Mouse (Mus musculus) kidney, adult 2 months (tissue): Measurements from ENCODE around the gene Tsga10ip.

Experiments used
- CTCF ChIP-seq: fragments of 200-500 bp; conservative IDR thresholded peaks from 2 replicates; pipeline ENCODE4 v1.5.1; 2011; ENCODE audit warnings: low read depth, mild to moderate bottlenecking, control low read depth, low read length, moderate library complexity, mixed read lengths; ENCODE audit not compliant: insufficient read depth, insufficient read length
- POLR2A ChIP-seq: fragments of 200-500 bp; IDR thresholded peaks from one replicate; pipeline ENCODE4 v1.6.1; 2011; ENCODE audit warnings: low read depth, low read length, control low read depth

DNA sequence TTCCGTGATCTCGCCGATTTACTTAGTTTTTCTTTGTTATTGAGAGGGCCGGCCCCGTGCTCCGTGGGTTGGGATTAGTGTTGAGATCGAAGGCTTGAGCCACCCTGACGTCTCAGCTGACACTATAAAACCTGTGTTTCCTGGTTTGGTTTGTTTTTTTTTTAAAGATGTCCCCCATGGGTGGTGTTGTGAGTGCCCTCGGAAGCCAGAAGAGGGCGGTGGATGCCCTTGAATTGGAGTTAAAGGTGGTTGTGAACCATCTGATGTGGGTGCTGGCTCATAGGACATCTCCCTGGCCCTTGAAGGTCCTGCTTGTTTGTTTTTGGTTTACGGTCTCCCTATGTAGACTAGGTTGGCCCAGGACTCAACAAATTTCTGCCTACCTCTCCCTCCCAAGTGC is 34.9 kb downstream of the Tsga10ip start:
- peak; percentile 33 for TF ChIP-seq CTCF
- TF ChIP-seq POLR2A: no peak
